Mouse (Mus musculus) left cerebral cortex, adult 11 months (tissue): ENCODE data around the gene Pbx3.

Source experiments
- DNase-seq: peaks from one replicate; pipeline ENCODE4 v3.0.0; 2022; ENCODE audit warnings: low spot score

Gene Pbx3

DNA sequence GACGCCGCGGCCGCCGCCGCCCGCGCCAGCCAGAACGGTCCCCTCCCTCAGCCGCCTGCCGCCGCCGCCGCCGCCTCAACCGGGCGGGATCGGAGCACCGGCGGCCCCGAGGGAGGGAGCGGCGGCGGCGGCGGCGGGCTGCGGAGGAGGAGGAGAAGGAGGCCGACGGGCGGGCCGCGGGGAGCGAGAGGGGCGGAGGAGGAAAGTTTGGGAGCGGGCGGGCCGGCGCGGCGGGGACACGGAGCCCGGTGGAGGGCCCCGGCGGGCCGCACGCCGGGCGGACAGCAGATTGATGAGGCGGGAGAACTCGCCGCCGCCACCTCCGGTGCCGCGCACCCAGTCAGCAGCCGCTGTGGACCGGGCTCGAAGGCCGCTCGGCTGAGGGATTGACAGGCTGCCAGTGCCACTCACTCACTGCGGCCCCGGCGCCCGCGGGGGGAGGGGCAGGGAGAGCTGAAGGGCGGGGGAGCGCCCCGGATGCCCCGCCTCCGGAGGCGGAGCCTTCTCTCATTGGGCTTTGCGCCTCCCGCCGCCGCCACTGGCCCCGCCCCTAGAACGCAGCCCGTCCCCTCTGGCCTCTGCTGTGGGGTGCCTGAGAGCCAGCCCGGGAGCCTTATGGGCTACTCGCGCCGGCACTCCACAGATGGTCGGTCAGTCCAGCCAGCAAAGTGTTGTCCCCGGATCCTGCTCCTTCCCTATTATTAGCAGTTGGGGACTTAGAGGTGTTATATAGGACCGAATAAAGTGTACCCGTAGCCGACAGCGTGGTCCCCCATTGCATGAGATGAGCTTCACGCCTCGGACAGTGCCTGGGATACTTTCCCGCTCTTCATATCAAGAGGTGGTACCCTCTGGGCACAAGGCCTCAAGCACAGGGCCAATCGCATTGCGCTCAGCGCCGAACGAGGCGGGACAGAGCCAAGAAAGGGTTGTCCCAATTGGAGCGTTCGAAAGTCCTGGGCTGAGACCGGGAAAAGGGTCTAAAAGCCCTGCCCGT lies at the start of gene Pbx3:
Gene Pbx3, minus strand, starts transcription at position 838 of the 997 bp plus-strand sequence.
- peak; percentile 92 for DNase-seq

DNA sequence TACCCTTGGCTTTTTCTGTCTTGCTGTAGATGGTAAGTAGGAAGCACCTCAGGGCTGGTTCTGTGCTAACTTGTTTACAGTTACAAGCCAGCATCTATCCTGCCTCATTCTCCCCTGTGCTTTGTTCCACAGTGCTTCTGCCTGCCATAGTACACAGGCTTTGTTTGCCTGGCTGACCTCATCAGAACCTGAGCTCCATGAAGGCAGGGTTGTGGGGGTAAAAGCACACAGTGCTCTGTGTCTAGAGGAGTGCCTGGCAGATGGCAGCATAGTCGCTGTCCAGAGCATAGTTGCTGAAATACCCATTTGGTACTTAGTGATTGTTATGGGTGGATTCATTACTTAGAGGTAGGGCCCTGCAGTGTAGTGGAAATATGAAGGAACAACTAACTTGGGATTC lies 47.3 kb upstream of the Pbx3 start:
- DNase-seq = no peak

DNA sequence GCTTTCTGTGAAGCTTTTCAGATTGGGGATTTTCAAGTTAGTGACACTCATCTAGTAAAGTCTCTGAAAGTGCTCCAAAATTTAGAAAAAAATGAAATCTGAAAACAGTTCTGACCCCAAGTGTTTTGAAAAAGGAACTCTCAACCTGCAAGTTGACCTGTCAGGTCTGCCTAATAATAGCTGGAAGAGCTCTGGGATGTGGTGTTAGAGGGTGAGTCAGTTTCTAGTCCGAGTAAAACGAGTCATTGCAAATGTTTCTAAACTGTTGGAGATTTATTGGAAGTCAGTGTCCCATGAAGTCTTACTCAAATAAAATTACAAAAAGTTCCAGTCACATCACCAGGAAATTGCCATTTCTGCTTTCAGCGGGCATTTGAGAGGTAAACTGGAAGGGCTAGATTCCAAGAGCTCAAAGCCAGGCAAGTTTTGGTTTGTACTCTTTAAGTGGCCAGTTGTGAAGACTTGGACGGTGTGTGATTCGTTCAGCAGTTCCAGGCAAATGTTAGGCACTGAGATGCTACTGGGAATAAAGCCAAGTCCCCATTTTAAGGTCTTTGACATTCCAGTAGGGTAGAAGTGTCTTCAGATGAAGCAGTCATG lies 36.9 kb upstream of the Pbx3 start:
- no peak for DNase-seq

DNA sequence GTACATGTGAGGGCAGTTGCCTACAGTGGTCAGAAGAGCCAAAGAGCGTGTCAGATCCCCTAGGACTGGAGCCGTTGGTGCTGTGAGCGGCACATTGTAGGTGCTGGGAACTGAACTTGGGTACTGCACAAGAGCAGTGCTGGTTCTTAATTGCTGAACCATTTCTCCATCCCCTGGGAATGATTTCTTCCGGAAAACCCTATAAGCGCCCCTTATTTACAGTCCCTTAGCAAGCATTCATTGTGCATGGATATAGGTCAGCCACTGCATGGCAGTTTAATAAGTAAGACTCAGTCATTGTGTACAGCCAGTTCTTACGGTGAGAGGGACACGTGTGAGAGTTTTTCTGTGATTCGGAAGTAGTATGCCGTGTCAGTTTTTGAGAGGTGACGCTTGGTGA lies 35.4 kb upstream of the Pbx3 start:
- DNase-seq = no peak

DNA sequence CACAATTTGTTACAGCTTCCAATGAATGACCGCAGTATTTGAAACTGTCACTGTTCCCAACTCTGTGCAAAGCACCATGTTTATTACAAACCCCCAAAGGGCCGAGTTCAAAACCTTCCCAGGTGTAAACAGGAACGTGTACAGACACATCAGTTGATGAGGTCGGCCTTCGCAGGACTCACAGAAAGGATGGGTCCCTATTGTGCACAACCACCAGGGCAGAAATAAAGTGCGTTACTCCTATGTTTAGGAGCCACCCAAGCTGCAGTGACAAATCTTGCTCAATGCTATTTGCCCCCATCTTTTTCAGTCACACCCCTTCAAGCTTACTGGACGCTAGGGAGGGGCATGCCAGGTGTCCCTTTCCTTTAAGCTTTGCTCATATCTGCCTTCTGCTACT lies 34.7 kb upstream of the Pbx3 start:
- DNase-seq = no peak

GRCm38 (mm10) chr2:34406601-34407464 lies 33.9 kb upstream of the Pbx3 start, which contains the start of gene Mapkap1:
Gene Mapkap1, plus strand, starts transcription at chr2:34406771.
- DNase-seq = peak; percentile 93

DNA sequence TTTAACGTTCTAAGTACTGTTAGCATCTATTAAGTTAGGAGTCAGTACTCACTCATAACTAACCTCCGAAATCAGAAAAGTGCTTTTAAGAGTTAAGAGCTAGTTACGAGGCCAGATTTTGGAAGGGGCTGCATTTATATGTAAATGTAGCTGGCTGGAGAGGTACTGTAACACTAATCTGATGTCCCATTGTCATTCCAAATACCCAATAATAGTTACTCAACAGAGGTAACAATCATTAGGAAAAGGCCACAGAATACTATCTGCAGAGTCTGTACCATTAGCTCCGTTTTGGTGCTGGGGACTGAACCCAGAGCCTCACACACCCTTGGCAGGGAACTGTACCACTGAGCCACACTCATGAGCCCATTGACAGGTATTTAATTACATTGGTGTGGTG lies 26.6 kb upstream of the Pbx3 start:
- no peak for DNase-seq

DNA sequence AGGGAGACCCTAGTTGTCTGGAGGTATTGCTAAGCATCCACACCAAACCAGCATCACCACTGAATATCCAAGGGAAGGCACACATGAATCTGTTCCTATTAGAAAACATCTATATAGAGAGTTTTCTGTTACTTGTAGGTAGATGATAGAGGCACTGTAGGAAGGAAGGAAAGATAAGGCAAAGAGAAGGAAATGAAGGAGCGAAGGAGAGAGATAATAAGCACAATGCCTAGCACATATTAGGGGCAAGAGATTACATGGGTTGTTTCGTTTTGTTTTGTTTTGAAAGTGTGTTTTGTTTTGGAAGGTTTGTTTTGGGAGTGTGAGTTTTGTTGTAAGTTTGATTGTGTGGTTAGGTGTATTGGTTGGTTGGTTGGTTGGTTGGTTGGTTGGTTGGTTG lies 6.0 kb upstream of the Pbx3 start:
- DNase-seq = no peak

DNA sequence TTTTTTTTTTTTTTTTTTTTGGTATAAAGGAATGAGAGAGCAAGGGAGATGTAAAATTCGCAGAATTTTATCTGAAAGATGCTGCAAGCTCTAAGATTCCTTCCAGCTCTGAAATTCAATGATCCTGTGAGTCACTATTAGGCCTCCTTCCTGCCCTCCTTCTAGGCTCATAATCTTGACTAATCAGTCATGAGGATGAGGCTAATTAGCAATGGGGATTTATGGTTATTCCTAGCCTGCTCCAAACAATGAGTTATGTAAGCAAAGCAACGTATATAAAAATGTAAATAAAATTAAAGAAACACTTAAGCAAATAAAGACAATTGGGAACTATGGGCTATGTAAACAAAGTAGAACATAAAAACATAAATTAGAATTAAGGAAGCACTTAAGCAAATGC lies 1.4 kb upstream of the Pbx3 start:
- DNase-seq = no peak

- no peak for DNase-seq
Observed at GRCm38 (mm10) chr2:34373886-34374285, 944 bp upstream of the Pbx3 start.

DNA sequence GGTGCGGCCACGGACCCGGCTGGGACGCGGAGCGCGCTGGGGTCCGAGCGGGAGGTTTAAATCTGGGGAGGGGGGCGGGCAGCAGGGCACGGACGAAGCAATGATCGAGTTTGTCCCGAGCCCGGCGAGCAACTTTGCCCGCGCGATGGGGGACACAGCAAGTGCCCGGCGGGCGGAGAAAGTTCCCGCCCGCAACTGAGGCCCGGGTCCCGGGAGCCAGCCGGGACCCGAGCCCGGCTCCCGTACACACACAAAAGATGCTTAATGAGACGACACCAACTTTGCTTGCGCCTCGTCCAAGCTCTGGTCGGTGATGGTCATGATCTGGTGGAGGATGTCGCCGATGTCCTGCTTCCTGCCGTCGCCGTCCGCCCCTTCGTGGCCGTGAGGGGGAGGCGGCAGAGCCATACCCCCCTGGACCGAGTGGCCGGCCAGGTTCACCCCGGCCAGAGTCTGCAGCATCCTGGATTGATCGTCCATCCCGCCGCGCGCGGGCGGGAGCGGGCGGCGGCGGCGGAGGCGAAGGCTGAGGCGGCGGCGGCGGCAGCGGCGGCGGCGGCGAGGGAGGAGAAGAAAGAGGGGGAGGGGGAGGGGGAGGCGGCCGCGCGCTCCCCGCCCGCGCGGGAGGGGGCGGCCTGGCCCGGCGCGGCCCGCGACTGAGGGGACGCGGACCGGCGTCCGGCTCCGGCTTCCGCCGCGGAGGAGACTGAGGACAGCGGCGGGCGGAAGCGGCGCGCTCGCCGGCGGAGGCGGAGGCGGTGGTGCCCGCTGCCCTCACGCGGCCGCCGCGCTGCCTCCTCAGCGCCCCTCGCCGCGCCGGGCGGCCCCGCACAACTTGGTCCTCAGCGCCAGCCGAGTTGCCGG lies 1.3 kb downstream of the Pbx3 start:
- DNase-seq = no peak

DNA sequence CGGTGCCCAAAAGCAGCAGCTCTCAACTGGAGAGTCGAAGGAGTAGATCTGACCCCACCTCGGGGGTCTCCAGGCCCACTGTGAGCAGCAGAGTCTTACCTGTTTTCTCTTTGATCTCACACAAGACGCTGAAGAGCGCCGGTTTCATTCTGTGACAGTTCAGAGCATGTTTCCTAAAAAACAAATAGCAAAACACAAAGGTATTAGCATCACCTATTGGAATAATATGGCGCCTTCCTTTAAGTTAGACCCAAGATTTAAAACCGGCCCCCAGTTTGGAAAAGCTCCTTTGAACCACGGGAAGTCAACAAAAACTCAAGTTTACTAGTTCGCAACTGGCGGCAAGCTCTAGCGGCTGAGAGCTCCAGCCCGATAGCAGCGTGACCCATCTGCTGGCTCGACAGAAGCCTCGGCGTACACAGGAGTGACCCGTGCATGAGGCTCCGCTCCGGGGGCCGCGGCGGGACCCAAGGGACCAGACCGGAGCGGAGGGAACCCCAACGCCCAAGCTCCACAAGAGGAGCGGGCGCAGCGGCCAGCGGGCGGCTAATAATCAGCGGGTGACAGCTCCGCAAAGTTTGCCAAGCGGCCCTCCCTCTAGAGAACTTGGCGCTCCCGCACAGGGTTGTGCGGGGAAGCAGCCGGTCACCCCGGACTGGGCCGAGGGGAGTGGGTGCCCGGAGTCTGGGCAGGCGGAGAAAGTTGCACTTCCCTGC lies 2.1 kb downstream of the Pbx3 start:
- DNase-seq = no peak

DNA sequence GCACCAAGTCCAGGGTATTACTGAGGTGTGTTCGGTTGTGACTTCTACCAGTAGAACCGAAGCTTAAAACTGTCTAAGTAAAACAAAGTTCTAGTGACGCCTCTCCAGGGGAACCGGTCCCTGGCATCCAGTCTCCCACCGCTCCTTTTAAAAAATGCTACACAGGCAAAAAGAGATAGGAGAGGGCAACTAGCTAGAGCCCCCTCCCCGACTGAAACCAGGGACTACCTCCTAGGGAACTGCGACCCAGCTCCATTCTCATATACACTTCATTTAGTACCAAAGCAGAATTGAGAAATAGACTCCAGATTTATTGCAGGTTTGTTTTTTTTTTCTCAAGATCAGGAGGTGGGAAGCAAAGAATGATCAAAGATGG lies 2.6 kb downstream of the Pbx3 start:
- DNase-seq = no peak

GRCm38 (mm10) chr2:34368396-34368795 lies 4.5 kb downstream of the Pbx3 start:
- DNase-seq = no peak

DNA sequence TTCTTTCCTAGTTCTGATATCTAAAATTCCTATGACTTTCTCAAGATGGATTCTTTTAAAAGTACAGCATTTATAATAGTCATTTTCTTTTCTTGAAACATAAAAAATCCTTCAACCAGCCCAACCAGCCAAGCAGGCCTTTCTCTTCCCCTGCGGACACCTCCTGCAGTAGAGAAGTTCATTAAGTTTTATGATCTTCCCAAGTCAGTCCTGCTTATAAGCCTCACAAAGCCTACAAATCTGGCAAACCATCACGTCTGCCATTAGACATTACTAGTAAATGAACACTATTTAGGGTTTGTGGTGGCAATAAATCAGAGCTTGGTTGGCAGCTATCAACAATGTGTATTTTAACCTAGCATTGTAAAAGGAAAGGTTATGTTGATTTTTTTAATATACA lies 5.9 kb downstream of the Pbx3 start:
- no peak for DNase-seq

DNA sequence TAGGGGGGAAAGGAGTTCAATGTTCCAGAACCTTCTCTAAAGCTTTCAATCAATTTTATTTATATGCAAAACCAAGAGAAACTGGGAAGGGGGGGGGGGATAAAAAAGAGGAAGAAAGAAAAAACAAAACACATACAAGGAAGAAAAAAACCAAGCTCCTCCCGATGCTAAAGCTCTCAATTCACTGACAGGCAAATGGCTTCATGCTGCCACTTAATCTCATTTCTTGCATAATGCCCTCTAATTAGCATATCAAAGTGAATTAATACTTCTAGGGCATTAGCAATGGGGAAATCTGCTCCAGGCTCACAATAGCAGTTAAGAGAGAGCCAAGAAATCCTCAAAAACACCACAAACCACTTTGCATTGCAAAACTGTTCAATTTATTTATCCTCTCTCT lies 9.3 kb downstream of the Pbx3 start:
- no peak for DNase-seq

DNA sequence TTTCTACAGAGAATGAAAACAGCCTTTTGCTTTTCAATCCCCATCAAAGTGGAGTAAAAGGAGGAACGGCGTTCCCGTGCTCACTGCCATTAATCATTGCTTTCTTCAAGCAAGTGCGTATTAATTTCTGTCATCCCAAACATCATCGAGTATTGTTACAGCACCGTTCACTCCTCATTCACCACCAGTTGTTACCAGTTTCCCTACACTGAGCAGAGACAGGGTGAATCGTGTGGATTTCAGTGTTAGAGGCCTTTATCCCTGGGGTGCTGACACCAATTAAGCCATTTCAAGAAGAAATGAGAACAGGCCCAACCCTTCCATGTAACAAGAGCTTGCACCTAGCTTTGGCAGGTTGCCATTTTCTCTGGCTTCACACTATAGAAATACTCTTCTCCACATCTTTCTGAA lies 17.1 kb downstream of the Pbx3 start:
- no peak for DNase-seq

DNA sequence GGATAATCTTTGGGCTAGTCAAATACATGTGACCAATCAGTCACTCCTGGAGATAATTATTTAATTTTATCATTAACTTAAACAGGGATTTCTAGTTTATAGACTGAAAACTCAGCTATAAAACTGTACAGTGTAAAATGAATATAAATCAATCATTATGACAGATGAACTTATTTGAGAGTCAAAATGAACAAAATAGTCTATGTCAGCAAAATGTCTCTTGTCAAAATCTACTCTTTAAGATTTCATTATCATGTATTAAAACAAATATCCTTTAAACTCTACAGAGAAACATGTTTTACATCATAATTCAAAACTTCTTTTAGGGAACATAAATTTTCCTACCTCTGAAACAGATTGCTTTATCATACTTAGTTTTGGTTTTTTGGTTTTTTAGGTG lies 20.9 kb downstream of the Pbx3 start:
- DNase-seq = no peak

GRCm38 (mm10) chr2:34347096-34347495 lies 25.8 kb downstream of the Pbx3 start:
- no peak for DNase-seq

DNA sequence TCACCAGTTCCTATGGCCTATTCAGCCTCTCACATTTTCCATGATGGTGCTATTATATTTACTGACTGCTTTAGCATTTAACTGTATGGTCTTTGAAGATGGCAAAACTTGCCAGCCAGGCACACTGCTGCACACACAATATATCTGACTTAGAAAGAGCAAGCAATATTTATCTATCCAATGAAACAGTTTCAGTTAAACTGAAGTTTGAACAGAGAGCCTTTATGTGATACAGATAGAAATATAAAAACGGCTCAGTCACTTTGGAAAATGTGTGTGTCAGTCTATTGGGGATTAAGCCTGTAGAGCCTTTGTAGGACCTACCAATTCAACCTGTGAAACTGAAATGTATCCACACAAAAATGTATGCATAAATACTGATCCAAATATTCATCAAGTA lies 74.3 kb downstream of the Pbx3 start:
- DNase-seq = no peak

DNA sequence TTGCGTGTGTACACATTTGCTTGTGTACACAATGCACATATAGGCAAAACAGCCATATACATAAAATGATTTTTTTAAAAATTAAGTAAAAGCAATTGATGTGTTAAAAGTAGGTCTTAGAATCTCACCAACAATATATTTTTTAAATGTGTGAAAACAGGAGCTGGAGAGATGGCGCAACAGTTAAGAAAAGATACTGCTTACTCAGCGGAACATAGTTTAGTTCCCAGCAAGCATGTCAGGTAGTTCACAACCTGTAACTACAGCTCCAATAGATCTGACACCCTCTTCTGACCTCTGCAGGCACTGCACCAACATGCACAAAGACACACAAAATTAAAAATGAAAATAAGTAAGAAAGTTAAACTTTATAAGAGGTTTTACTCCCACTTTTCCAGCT lies 74.7 kb downstream of the Pbx3 start:
- no peak for DNase-seq
